Mouse (Mus musculus) Patski (cell line): ENCODE results near the gene Klhl29. TPM values are rescaled to one million over a fixed set of nuclear protein-coding genes. Genes with fewer than 3 reads are reported as not detected.
"Not testable (repeated sequence)": the region's sequence is repeated elsewhere in the genome, so short reads cannot be mapped to it uniquely, and the experiment has no call there.

Experiments
- ATAC-seq: fragments of 100-300 bp; one replicate; pipeline ENCODE4 v1.8.0; 2021
- CTCF ChIA-PET: fragments of 350-600 bp; sonication (Branson Sonifier 250); formaldehyde crosslinking; loops from one replicate; lab custom pipeline; 2022; ENCODE audit warnings: inconsistent platforms; lab: Charles Lee
- POLR2A ChIA-PET: fragments of 350-600 bp; sonication (Branson Sonifier 250); formaldehyde crosslinking; loops from one replicate; lab custom pipeline; 2022; ENCODE audit warnings: antibody characterized with exemption, inconsistent platforms; lab: Charles Lee
- DNase-seq: peaks from one replicate; pipeline ENCODE4 v3.0.0-alpha.2; 2011; ENCODE audit warnings: low read depth, low spot score
- H3K27me3 ChIP-seq: fragments of 371-371 bp; one replicate; pipeline ENCODE4 v1.5.1; 2021
- CTCF ChIP-seq: fragments of 100-300 bp; IDR thresholded peaks from one replicate; pipeline ENCODE4 v1.5.1; 2021
- in situ Hi-C: fragments of 300-500 bp; cut with MboI; formaldehyde crosslinking; loops from 3 replicates; pipeline ENCODE4 v1.11.1; 2018; ENCODE audit warnings: low pct_unique_long_range_greater_than_20kb, mixed read lengths
- polyA plus RNA-seq: library from polyadenylated mRNA; unstranded; gene quantifications from one replicate; pipeline ENCODE4 v1.2.3, GENCODE M21; 2021

Klhl29 gene
- polyA plus RNA-seq, 1 experiment from 2014 or later = 16.8 TPM

DNA sequence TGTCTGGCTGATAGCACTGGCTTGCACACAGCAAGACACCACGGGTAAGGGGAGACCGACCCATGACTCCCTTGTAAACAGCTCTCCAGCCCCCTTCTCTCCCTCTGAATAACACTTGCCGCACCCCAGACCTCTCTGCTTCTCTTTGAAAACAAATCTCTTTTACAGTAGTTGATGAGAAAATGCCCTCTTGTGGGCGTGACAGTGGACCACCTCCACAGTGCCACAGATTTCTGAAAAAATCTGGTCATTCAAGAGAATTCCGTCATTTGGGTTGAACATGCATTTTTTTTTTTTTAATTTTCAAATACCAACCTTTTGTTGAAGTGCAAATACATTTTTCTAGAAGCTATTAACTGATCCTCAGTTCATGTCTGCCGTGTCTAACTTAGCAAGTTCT lies 17.0 kb downstream of the Klhl29 start:
- POLR2A ChIA-PET = no interaction called here
- CTCF ChIA-PET = interaction anchor here (0.8 to 2.5 kb wide), 2 partner anchors 10 to 20 kb away, joined by 4 to 9 read pairs; no protein-coding TSS in a partner anchor
- TF ChIP-seq CTCF = peak; percentile 30
- no peaks in the 10 kb centered on the region for H3K27me3 ChIP-seq
- DNase-seq (no peak), ATAC-seq (no peak)
- in situ Hi-C loops = no loop called here

DNA sequence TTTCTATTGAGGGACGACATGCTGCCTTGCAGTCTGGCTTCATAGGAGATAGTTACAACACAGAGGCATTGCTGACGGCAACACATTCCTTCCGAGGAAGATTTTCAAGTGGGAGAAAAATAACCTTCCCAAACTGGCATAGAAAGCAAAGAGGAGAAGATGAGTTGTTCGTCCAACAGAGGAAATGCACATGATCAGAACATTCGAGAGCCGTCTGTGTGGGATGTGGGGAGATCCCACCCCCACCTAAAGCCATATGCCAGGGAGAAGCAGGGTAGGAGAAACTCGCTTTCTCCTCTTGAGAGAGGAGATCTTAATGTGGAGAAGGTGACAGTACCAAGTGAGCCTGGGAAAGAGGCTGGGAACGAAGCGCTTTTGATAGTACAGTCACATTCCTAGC lies 22.1 kb downstream of the Klhl29 start:
- no peak for TF ChIP-seq CTCF
- ATAC-seq (no peak), DNase-seq (no peak)
- H3K27me3 ChIP-seq = no peaks in the 10 kb centered on the region
- CTCF ChIA-PET = no interaction called here
- in situ Hi-C loops = no loop called here
- POLR2A ChIA-PET = no interaction called here

DNA sequence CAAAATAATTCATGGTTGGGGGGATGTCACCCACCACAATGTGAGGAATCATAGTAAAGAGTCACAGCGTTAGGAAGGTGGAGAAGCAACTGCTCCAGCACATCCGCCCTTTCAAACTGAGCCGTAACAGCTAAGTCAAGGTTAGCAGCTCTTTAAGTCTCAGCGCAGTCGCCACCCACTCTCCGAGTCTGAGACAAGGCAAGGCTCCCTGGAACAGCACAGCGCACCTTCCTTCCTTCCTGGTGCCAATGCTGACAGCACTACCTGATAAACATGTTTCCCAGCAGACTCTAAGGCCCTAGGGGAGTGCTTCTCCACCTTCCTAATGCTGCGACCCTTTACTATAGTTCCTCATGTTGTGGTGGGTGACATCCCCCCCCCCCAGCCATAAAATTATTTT lies 22.7 kb downstream of the Klhl29 start:
- no peak for TF ChIP-seq CTCF
- in situ Hi-C loops = no loop called here
- ChIA-PET POLR2A (no interaction called here), CTCF (no interaction called here)
- no peaks in the 10 kb centered on the region for H3K27me3 ChIP-seq
- ATAC-seq = no peak
- DNase-seq = no peak

DNA sequence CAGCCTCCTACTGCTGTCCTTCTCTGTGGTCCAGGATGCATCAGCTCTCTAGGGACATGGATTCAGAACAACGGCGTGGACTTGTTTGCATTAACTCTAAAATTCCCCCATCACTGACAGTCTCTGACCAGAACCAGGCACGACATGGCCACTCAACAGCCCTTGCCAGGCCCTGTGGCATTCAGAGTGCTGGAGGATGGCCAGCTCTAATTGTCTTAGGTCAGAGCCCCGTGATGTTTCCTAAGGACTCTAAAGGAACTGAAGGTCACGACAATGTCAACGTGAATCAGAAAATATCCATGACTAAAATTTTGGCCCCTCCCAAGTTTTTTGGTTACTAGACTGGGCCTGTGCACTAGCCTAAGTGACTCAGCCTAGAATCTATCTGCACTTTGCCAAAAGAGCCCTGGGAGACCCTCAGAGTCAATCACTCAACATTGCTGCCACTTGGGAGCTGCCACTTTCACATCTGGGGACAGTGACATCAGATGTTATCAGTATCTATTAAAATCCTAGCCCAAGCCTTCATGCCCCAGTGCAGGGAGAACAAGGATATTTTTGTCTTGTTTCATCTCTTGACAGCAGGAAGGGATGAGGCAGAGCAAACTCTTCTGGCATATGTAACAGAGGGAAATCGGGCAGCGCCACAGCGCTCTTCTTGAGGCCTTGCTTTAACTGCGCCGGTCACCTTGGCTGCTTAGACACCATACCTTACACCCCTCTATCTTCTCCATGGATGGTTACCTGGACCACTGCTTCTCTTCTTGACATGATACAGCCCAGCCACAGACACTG lies 24.8 kb downstream of the Klhl29 start:
- CTCF ChIA-PET = interaction anchor here (1.4 kb wide), 1 partner anchor 17 kb away, joined by 3 read pairs; no protein-coding TSS in a partner anchor
- no peak for DNase-seq
- in situ Hi-C loops = no loop called here

DNA sequence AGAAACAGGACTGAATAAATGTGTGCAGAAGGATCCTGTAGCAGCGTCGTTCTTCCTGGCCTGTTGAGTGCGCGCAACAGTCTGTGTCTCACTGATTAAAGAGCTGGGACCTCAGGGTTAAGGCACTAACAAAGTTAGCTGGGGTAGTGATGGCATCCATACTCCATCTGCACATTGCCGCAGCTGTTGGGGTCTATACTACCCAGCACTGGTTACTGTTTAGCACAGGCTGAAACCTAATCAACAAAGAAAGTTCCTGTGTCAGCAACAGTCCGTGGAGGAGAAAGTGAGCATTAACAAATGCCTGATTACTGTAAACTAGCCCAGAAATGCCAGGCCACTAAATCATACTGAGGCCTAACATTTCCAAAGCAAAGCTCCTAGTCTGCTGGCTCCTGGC lies 30.4 kb downstream of the Klhl29 start:
- ATAC-seq (no peak), DNase-seq (no peak)
- no peaks in the 10 kb centered on the region for H3K27me3 ChIP-seq
- in situ Hi-C loops = no loop called here
- POLR2A ChIA-PET = no interaction called here
- CTCF ChIA-PET = no interaction called here
- TF ChIP-seq CTCF = no peak

More for the DNA sequence above, 24.8 kb downstream of the Klhl29 start:
- H3K27me3 ChIP-seq = no peaks in the 10 kb centered on the region
- TF ChIP-seq CTCF = no peak
- POLR2A ChIA-PET = no interaction called here
- no peak for ATAC-seq

DNA sequence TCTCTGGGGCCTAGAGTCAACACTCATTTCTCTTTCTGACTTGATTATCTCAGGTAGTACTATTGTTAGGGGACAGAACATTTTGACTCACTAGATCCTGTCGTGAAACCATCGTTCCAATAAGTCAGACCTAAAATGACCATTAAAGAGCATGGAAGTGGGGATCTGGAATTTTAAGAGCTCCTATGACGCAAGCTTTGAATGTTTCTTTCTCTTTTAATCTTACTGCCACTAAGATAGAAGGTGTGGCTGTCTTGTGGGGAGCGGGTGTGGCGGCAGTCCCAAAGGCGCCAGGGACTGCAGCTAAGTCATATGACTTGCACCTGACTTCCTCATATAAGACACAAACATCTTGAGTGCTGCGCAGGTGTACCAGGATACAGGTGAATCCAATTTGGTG lies 31.0 kb downstream of the Klhl29 start:
- POLR2A ChIA-PET = interaction anchor here (0.6 kb wide), 1 partner anchor 428 kb away, joined by 3 read pairs; no protein-coding TSS in a partner anchor
- H3K27me3 ChIP-seq, in situ Hi-C loops, ATAC-seq, DNase-seq, CTCF ChIA-PET: not testable (repeated sequence)

DNA sequence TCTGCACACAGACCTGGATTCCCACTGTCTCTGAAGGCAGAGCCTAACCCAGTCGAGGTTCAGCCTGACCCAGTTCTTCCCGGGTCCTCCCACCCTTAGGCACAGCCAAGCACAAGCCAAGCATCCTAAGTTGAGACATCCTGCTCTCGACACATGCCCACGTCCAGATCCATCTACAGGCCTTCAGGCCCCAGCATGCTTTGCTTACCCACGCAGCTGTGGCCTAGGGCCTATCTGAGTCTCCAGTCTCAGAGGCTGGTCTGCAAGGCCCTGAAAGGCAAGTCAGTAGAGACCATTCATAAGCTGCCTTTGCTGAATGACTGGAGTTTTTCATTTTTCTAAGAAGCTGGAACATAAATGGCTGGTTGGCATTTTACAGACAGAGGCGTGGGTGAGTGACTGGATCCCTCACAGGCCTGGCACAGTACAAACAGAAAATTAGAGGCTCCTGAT lies 35.3 kb downstream of the Klhl29 start:
- no peaks in the 10 kb centered on the region for H3K27me3 ChIP-seq
- no peak for DNase-seq
- CTCF ChIA-PET = no interaction called here
- TF ChIP-seq CTCF = no peak
- ATAC-seq = no peak
- POLR2A ChIA-PET = no interaction called here
- in situ Hi-C loops = no loop called here

DNA sequence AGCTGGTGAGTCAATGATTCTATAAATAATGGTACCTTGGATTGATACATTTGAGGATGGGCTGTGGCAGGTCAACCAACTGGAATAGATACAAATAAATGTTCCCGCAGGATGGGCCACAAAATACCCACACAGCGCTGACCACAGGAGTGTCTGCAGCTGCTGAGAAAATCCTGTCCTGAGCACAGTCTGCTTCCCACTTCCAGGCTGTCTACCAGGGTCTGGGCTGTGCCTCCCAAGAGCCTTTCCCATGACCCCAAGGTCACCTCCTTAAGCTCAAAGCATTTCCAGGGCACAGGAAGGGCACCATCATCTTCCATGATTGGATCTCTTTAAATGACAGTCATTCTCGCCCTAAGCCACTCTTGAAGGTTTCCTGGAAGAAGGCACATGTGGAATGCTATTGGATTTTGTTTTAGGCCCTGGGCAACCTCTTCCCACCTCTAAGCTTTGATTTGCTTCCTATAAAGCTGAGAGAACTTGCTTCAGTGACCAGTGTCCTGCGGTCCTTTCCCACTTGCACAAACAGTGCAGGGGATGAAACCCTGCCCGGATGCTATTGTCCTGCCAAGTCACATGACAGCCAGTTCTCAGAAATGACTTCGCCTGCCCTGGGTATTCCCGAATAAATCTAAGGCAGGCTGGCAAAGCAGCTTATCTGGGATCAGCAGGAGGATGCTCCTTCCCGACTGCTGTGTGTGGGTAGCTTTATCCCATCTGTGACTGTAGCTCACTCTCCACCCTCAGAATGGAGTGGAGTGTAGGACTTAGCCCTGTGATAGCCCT lies 38.4 kb downstream of the Klhl29 start:
- ATAC-seq (peak; percentile 89), DNase-seq (peak; percentile 80)
- TF ChIP-seq CTCF = no peak

DNA sequence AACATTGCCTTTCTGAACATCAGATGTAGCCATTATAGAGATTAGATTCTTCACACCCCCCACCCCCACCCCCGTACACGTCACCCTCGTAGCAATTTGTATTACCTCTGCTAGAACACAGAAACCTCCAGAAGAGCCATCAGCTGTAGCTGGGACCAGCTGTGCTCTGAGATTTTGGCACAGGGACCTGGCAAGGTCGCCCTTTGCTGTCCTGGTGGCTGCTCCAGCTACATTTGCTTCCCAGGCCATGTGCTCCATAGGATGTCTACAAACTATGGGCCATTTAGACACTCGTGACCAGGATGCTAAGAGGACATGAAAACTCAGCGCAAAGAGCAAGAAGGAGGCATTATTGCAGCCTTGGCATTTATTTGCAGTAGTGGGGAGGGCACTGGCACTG lies 39.2 kb downstream of the Klhl29 start:
- CTCF ChIA-PET = no interaction called here
- no peak for ATAC-seq
- in situ Hi-C loops = no loop called here
- no peak for TF ChIP-seq CTCF
- H3K27me3 ChIP-seq = no peaks in the 10 kb centered on the region
- POLR2A ChIA-PET = interaction anchor here (2.4 kb wide), 1 partner anchor 39 kb away, joined by 9 read pairs; the partner anchor contains the start of gene Klhl29
- DNase-seq = no peak

More for the DNA sequence above, 38.4 kb downstream of the Klhl29 start:
- in situ Hi-C loops = no loop called here
- no peaks in the 10 kb centered on the region for H3K27me3 ChIP-seq
- CTCF ChIA-PET = interaction anchor here (1.3 kb wide), 1 partner anchor 195 kb away, joined by 4 read pairs; no protein-coding TSS in a partner anchor
- POLR2A ChIA-PET = interaction anchor here (2.4 kb wide), 1 partner anchor 38 kb away, joined by 9 read pairs; the partner anchor contains the start of gene Klhl29

DNA sequence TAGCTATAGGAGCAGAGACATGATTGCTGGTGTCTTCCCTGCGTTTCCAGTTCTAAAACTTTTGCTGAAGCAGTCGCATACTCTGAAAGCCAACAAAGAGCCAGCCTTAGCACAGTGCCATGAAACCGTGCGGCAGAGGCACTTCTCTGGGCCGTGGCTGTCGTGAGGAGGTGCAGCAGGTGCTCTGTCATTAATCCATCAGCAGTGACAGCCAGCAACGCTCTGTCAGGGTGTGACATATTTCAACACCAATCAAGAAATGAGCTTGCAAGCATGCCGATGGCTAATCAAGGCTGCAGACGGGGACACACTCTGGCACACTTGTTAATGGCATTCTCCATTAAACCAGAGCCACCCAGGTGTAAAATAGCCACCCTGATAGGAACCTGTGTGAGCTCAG lies 40.5 kb downstream of the Klhl29 start:
- H3K27me3 ChIP-seq = no peaks in the 10 kb centered on the region
- in situ Hi-C loops = no loop called here
- ChIA-PET POLR2A (no interaction called here), CTCF (interaction anchor here (0.6 kb wide), 1 partner anchor 8 kb away, joined by 3 read pairs; no protein-coding TSS in a partner anchor)
- no peak for ATAC-seq
- no peak for DNase-seq
- TF ChIP-seq CTCF = no peak
